Comparison of ENCODE assay signal across 8 mouse cellular contexts in the genomic region with DNA sequence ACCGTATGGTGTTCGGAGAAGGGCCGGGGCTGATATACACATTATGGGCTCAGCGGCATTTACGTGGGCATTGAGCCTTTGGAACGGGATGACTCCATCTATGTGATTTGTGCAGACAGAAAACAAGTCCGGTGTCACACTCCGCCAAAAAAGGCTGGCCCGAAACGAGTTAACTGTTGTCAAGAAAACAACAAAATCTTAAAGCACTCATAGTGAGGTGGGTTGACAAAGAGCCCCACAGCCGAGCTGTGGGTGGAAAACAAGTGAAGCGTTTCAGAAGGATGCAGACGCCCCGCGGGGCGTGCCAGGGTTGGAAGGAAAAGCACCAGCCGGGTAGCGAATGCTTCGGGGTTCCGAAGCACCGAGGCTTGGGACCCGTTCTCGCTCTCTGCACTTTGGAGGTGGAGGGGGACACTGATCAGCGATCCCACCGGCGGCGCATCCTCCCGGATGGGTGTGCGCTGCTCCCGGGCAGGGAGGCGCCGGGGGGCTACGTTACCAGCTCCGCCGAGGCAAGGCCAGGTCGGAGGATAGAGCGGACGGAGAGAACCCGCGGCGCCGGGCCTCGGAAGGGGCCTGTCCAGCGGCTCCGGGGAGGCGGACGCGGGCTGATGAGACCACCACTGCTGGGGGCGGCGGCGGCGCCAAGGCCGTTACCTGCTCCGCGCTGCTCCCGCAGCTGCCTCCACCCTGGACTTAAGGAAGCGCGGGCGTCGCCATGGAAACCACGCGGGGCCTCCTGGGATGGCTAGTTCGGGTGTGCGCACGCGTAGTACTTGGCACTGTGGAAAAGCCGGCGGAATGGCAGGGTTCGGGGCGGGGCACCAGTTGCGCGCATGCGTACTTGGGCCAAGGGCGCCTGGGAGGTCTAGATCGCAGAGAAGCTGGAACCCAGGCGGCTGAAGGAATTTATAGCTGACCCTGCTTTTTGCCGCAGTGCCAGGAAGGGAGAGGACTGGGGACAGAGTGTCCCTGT. TPM values are rescaled to one million over a fixed set of nuclear protein-coding genes. Genes with fewer than 3 reads are reported as not detected.
DNase-seq lines count a peak whose midpoint lies in the region; ATAC-seq lines count a peak whose summit lies in the region.

Gene Lca5l, minus strand, starts transcription at position 741 of the 976 bp plus-strand sequence.

- peak; percentile 100 for DNase-seq in adipocyte (ENCODE audit: low spot score)
- DNase-seq in embryo, embryonic 10 days (ENCODE audit: low spot score), result peak; percentile 100
- DNase-seq in gastrocnemius, postnatal 10 days, result peak; percentile 100
- peak; percentile 97 for DNase-seq in induced T-regulatory cell, adult 2 months (ENCODE audit: low read depth)
- DNase-seq in left cerebral cortex, adult 9 months (ENCODE audit: low spot score in 2 of 2), result peak; percentile 96 to 99
- peak; percentile 100 for DNase-seq in right cerebral cortex, postnatal 14 days
- peak; percentile 98 to 99 for DNase-seq in urinary bladder, postnatal 36 days (ENCODE audit: low spot score in 2 of 2)

- ATAC-seq in megakaryocyte progenitor cell, adult 5-6 weeks (replicated peaks; ENCODE audit: poor library complexity), result peak; percentile 97

RNA-seq across cellular contexts. Expression of gene Lca5l, which starts in this region (rescaled TPM):
- total RNA-seq in gastrocnemius, postnatal 10 days (2021), result 1 to 10 TPM; 1.2 to 1.5 TPM
- total RNA-seq in megakaryocyte progenitor cell, adult 5-6 weeks (2015), result not detected in 2 replicates
- total RNA-seq in megakaryocyte progenitor cell, adult 5-6 weeks (2017), result 0.42 TPM in 1 of 2 replicates, not detected in the other

Comparison
In these comparisons a context has a peak if more than half of its experiments do, and no peak if none do; other contexts are left out.
1. Peak in every context shown above with its lines: DNase-seq and ATAC-seq.
2. Peak in ATAC-seq in megakaryocyte progenitor cell, adult 5-6 weeks; RNA of the gene not detected or under 1 TPM.